Mouse (Mus musculus) G1E (cell line): ENCODE results near the gene Lrrc8a.

ENCODE experiments used
- CTCF ChIP-seq: IDR thresholded peaks from 2 replicates; pipeline ENCODE4 v1.5.1; 2012; ENCODE audit warnings: low read depth, low read length, inconsistent platforms, mixed read lengths
- POLR2AphosphoS5 ChIP-seq: IDR thresholded peaks from 2 replicates; pipeline ENCODE4 v1.6.1; 2012; ENCODE audit warnings: low read depth, low read length, inconsistent platforms; ENCODE audit not compliant: insufficient replicate concordance

DNA sequence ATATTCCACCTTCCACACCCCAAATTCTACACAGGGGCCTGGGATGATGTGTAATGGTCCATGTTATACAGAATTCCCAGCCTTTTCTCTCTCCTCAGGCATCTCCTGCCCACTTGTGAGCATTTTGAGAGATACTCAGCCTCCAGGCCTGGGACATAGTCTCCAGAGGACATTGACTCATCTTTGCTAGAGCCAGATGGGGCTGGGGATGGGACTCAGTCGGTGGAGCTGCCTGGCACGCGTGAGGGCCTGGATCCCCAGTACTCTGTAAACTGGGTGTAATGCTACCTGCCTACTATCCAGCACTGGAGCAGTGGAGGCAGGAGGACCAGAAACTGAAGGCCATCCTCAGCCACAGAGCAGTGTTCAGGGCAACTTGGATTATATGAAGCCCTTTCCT, 11.7 kb downstream of the Lrrc8a start:
- TF ChIP-seq CTCF (no peak), POLR2AphosphoS5 (no peak)
